Mouse (Mus musculus): ENCODE results near the gene Kcnj9.

- no peak for TF ChIP-seq CTCF (IDR thresholded peaks at IDR 0.05; ENCODE audit: low read depth)
- no peak for TF ChIP-seq EP300 (optimal IDR thresholded peaks at IDR 0.05)
Observed at GRCm38 (mm10) chr1:172317946-172318345, 11.2 kb downstream of the Kcnj9 start.
